Mouse (Mus musculus) left cerebral cortex, adult 9 months (tissue): Measurements from ENCODE around the gene Ccdc71.

Experiments used
- DNase-seq, 2 experiments: peaks; one replicate each; pipeline ENCODE4 v3.0.0; 2022; ENCODE audit warnings: low spot score in 2 of 2

The Ccdc71 gene

DNA sequence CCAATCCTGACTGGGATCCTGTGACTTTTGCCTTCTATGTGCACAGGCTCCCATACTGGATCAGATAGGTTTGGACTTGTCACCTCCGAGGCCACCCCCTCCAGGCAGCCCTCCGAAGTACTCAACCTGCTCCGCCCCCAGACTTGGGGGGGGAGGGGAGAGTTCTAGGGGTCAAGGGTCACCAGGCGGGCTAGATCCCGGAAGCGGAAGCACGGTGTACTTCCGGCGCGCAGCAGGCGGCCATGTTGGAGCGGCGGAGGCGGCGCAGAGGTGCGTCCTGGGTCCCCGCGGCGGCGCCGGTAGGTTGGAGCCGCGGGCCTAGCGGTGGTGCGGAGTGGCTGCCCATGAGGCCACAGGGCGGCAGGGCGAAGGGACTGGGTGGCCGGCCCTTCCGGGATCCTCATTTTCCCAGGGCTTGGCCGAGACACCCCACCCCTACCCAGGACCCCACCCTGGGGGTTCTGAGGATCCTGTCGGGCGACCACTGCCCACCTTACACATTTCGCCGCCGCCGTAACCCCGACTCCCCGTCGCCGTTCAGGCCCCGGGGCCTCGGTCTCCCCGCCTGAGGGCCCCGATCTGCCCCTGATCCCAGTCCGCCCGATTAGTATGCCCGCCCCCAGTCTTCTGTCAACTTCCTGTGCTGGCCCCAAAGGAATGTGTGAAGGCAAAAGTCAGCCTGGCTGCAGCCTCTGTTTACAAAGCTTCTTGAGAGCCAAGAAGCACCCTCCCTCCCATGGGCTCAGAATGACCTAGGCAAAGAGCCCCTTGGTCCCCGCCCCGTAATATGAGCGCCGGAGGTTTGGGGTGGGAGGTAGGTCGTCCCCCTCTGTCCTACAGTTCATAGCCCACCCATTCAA, at the start of gene Ccdc71:
TSS of gene Ccdc71 (plus strand) at position 209 of the 860 bp plus-strand sequence.
- peak; percentile 67 to 87 for DNase-seq

DNA sequence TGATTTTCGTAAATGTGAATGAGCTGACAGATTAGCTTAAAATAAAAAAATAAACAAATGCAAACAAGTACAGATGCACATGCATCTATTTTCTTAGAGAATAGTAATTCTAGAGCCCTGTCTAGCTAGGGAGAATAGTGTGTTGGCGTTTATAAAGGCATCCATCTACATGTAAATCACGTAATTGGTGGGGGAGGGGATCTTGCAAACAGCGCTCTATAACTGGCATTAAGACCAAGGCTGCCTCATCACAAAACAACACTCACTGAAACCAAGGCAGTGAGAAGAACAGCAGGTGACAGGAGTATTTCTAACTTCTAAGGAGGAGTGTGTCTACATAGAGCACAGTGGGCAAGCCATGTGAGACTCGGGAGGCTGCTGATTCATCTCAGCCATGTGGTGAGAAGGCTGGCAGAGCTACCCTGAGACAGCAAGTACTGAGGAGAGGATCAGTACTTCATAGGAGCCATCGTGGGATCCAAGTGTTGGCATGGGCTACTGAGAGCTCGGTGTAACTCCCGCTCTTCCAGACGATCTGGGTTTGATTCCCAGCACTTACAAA, 48.9 kb upstream of the Ccdc71 start:
- peak; percentile 50 to 78 for DNase-seq

DNA sequence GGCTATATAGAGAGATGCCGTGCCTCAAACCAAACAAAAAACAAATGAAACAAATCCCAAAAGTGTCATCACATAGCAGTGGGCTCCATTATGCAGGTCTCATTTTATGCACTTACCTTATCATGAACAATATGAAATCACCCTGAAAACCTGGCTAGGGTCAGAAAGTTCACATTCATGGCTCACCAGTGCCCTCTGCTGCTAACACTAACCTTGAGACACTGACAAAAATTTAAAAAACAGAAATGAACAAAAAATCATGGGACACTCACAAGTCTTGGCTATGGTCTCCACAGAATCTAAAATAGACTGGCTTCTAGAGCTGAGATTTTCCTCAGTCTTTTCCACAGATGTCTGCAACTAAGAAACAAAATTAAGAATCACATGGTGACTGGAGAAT, 48.1 kb upstream of the Ccdc71 start:
- peak in 1 of 2 experiments; percentile 34 for DNase-seq

DNA sequence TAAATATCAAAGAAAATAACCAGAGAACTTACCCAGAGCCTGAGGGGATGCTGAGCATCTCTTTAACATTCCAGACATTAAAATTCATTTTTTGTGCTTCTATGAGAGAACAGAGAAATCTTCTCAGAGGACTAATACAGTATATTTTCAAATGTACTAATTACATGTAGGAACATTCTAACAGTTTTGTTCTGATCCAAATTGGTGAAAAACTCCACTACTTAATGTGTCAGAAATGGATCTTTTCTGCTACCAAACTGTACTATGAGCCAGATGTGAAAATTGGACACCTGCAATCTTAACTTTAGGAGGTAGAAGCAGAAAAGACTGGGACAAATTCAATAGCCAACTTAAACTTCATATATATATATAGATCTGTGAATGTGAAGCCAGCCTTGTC, 31.9 kb upstream of the Ccdc71 start, which contains the start of gene Ccdc36:
TSS of gene Ccdc36 (minus strand) at position 101 of the 400 bp plus-strand sequence.
- no peak for DNase-seq

DNA sequence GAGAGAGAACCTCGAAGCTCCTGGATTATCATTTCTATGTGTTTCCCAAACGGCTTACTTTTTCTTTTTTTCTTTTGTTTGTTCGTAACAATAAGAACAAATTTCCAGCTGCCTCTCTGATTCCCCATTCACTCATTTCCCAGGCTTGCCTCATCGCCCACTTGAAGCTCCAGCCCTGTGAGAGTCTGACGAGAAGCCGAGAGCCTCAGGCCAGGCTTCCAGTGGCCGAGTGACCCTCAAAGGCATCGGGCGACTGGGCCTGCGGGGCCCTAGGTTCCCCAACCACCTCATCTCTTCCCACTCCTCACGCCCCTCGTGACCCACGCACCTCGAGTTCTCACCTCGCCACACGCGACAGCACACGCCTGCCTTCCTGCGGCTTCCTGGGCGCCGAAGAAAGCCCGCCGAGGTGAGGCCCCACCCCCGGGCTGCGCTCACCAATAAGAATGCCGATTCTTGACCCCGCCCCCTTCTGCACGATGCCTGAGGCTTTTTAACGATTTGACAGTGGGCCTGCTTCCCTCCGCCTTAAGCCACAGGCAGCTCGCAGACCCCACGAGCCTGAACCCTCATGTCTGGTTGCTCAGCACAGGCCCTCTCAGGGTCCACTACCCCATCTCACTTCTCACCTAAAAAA, 28.8 kb upstream of the Ccdc71 start:
- no peak for DNase-seq

DNA sequence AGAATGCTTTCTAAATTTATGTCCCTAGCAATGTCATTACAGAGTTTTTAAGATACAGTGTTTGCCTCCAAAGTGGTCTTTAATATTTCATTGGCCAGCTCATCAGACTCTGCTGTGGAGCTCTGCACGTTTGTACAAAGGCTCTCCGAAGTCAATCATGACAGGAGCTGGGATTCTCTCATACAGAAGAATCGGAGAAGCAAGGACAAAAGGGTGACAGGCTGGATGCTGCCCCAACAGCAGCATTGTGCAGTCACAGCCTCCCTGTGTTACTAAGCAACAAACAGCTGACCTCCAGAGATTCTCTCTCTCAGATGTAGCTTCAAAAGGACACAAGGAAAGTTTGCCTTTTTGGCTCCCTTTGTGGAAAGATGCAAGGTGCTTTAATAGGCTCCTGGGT, 24.1 kb upstream of the Ccdc71 start, which contains the start of gene BC048562:
TSS of gene BC048562 (plus strand) at position 301 of the 400 bp plus-strand sequence.
- no peak for DNase-seq

DNA sequence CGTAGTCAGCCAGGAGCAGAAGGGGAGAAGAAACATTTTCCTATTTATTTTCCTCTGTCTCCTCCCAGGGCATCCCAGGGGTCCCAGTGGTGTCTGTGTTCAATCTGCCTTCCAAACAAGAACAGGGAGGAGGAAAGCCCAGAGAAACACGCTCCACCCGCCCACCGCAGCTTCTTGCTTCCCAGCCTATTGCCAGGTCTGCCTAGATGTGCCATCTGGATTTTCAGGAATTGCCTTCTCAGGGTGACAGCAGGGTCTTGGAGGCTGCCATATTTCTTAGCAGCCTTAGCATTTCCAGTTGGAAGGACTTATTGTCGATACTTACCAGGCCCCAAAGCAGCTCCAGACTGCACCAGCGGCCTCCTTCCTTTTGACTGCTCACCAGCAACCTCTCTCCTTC, 21.2 kb upstream of the Ccdc71 start:
- DNase-seq = no peak

DNA sequence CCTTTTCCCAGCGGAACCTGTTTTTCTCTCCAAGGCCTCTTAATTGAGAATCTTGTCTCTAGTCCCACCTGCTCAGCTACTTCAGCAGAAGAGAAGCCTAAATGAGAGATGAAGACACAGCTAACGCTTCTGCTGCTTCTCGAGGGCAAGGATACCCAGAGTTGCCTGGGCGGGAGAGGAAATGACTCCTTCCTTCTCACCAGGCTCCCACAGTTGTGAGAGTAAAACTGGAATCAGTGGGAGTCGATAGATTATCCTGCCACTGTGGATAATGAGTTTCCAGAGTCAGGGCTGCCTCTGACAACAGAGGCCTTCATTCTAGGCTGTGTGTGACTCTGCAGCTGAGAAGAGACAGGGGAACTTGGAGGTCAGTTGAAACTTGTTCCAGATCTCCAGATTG, 19.8 kb upstream of the Ccdc71 start:
- no peak for DNase-seq

DNA sequence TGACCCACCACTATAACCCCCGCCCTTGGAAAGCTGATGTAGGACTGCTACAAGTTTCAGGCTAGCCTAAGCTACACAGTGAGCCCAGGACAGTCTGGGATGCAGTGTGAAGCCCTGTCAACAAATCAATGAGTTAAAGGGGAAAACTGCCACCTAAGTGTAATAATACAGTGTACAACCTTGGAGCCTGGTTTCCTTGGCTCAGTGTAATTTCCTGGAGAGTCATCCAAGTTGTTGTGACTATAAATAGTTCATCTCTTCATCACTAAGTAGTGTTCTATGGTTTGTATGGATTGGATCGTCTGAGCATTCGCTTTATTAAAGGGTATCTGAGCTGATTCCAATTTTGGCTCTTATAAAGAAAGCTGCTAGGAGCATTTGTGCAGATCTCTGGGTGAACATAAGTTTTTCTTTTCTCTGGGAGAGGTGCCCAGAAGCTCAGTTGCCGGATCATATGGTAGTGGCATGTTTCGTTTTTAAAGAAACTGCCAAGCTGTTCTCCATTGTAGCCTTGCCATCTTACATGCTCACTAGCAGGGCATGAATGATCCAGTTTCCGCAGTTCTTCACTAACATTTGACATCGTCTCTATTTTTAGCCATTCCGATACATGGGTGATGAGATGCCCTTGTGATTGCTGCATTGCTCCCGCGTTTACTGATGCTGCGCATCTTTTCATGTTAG, 18.9 kb upstream of the Ccdc71 start:
- peak in 1 of 2 experiments; percentile 79 for DNase-seq

DNA sequence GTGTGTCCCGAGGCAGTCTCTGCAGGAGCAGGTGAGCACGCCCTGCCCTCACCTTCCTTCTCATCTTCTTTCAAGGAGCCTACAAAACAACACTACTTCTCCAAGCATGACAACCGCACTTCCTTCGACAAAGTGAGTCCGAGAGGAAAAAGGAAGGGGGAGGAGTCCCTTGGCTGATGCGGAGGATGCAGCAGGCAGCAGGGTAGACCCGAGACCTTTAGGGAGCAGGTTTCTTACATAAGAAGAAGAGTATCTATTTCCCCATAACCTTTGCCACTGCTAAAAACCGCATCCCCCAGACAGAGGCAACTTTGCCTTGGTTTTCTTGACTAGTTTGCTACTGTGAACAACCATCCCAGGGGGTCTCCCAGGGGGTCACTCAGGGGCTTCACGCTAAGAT, 15.2 kb upstream of the Ccdc71 start:
- no peak for DNase-seq

DNA sequence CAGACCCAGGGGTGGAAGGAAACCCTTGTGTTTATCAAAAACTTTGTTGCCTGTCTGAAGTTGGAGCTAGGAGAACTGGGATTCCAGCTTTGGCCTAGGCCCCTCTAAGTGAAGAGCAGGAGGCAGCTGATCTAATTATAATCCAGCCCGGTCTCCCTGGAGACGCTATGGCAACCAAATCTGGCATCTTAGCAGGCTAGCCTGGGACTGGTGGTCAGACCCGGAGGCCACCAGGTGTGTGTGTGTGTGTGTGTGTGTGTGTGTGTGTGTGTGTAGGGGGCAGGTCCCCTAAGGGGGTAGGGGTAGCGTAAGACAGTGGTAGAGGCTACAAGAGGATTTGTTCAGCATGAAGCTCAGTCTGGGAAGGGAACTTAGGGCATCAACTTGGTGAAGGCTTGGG, 10.5 kb upstream of the Ccdc71 start:
- DNase-seq = peak in 1 of 2 experiments; percentile 70

DNA sequence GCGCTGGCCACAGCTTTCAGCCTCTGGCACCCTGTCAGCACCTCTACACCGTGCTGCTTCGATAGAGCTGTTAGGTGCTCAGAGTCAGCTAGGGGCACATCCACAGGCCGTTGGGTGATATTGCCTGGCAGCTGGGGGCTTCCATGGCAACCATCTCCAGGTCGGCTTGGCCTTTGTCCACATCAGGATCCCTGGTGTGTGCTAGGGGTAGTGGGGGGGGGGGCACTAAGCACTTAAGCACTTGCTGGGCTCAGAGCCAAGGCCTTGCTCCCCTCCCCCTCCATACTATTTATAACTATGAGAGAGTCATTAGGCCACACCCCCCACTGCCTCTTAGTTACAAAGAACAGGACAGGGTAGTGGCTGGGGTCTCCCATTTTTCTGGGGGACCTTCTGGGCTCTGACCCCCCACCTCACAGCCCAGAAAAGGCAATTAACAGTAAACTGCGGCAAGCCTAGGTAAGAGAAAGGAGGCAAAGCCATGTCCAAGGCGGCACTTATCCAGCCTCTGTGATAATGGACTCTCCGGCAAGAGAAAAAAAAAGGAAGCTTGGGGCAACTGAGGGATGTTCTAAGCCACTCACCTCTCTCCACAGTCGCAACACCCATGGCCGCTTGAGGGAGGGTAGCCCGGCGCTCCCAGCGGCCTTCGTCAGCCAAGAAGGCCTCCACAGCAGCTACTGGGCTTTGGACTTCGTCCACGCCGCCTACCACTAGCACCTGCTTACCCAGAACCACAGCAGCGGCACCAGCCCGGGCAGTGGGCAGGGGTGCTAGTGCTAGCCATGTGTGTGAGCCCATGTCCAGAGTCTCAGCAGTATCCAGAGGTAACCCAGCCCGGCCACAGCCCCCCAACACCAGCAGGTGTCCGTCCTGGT, 9.8 kb upstream of the Ccdc71 start:
- peak in 1 of 2 experiments; percentile 66 for DNase-seq

DNA sequence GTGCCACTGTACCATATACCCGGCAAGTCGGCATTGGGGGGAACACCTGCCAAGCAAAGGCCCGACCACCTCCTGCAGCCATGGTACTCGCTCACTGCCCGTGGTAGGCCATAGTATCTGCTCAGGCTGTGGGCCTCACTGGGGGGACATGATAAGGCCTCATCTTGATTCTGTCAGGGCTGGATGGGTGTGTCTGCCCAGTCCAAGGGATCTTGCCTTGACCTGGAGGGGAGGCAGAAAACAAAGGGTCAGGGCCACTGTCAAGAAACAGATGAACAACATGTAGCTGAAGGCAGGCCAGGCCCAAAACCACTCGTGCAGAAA, 9.2 kb upstream of the Ccdc71 start:
- DNase-seq = no peak

DNA sequence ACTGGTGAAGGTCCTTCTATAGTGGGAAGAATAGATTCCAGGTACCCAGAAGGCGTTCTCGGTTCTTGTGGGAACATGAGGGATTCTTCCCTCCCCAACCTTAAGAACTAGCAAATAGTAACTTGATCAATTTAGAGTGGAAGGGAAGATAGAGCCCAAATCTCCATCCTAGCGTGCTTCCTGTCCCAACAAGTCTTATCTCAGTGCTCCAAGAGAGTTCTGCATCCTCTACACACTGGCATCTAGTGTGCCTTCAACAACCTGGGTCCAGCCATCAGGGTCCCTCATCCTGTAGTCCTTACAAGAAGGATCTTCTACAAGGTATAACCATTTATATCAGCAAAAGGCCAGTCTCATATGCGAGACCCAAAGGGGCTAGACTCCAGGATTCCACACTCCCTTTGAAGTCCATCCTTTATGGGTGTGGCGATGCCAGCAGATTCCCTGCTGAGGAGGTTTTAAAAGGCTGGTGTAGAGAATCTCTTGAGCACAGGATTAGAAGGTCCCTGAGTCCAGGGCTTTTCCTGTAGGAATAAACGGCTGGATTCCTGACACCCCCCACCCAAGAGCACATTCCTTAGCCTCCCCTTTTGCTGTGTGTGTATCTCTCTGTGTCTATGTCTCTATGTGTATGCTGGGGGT, 8.7 kb upstream of the Ccdc71 start:
- DNase-seq = no peak

DNA sequence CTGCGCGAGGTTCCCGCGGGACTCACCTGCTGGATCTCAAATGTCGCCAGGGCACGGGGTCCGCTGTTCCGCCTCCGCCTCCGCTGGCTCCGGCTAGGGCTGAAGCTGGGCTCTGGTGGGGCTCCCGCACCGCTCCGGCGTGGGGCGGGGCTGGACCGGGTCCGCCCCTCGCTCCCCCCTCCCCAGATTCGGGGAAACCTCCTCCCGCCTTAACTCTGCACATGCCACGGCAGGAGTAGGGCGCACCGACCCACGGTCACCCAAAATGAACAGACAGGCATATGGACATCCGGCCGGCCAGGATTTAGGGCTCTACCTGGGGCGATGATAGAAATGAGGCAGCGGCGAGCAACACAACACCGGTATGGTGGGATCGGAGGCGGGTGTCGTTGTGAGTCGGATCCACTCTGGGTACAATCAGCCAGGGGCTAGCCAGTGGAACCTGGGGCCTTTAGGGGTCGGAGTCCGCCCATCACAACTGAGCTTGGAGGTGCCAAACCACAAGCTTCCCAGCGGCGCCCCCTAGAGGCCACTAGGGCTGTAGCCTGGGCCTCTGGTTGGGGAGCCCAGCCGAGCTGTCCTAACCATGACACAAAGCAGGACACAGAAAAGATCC, 7.9 kb upstream of the Ccdc71 start:
- DNase-seq = peak in 1 of 2 experiments; percentile 88

DNA sequence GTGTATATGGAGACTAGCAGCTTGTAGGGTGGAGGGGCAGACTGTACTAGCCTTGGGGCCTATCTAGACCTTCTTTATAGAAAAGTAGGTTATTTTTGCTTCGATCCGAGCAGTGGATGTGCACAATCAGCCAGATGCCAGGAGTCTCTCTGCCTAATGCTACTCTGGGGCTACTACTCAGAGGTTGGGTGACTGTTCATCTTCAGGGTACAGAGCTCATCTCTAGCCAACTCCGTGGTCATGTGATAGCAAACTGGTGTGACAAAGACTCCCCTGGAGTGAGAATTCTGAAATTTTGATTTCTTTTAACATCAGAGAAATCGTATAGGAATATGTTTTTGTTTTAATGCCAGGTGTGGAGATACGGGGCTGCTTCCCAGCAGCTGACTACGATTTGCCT, 7.4 kb upstream of the Ccdc71 start:
- no peak for DNase-seq

DNA sequence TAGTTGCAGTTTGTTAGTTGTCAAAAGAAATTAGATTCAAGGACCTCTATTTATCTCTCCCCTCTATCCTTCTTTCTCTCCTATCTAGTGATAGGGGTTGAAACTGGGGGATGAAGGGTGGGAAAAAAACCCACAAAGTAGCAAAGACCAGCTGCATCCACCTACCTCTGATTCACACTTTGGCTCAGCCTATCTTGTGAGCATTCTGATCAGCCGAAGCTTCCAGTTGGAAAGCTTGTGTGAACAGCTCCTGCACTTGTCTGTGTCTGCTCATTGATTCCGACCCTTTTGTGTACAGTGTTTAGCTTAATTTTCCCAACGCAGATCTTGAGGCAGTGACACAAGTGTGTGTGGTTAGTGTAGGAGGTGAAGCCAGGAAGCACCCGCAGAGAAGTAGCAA, 6.9 kb upstream of the Ccdc71 start:
- DNase-seq = no peak

DNA sequence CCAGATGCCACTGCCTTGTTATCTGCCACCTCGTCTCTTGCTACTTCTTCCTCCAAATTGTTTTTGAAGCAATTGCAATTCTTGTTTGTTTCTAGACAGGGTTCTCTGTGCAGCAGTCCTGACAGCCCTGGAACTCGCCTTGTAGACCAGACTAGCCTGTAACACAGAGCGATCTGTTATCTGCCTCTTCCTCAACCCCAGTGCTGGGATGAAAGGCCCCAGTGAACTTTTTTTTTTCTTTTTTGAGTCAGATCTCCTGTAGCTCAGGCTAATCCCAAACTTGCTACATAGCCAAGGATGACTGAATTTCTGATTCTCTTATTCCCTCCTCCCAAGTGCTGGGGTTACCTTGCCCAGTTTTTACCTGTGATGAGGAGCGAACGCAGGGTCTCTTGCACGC, 5.9 kb upstream of the Ccdc71 start:
- DNase-seq = no peak

DNA sequence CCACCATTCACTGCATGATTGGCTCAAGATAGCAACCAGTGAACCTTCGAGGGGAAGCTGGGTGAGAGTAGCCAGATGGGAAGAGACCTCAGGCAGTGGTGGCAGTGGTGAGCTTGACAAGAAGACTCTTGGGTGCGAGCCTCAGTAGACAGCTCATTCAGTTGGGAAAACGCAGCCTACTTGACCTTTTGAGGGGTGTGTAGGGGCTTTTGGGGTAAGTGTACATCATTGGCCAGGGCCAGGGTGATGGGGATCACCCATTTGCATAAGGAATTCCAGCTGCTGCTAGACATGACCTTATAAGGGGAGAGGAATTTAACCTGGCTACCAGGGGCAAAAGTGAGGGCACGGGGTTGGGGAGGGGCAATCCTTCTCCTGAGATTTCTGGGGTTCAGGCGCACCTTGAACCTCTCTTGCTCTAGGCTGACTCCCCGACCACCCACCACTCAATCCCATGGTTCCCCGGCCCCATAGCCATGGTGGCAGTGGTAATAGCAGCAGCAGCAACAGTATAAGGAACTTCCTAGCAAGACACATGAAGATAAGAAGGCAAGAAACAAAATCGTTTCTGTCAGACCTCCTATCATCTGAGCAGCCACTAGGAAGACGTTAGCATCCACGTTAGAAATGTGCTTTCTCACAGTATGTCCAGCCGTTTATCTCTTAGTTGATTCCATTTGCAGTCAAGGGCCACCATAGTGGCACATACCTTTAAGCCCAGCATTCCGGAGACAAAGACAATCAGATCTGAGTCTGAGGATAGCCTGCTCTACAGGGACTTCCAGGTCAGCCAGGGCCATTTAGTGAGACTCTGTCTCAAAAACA, 4.4 kb upstream of the Ccdc71 start:
- DNase-seq = no peak
